Mouse (Mus musculus): Measurements from ENCODE around the gene Rnps1. TPM values are rescaled to one million over a fixed set of nuclear protein-coding genes. Genes with fewer than 3 reads are reported as not detected.

The Rnps1 gene
- polyA plus RNA-seq (2017; shearing (Covaris generic)): 211 TPM

GRCm38 (mm10) chr17:24414230-24414976 lies at the start of gene Rnps1:
Gene Rnps1, plus strand, starts transcription at chr17:24414565.

DNA sequence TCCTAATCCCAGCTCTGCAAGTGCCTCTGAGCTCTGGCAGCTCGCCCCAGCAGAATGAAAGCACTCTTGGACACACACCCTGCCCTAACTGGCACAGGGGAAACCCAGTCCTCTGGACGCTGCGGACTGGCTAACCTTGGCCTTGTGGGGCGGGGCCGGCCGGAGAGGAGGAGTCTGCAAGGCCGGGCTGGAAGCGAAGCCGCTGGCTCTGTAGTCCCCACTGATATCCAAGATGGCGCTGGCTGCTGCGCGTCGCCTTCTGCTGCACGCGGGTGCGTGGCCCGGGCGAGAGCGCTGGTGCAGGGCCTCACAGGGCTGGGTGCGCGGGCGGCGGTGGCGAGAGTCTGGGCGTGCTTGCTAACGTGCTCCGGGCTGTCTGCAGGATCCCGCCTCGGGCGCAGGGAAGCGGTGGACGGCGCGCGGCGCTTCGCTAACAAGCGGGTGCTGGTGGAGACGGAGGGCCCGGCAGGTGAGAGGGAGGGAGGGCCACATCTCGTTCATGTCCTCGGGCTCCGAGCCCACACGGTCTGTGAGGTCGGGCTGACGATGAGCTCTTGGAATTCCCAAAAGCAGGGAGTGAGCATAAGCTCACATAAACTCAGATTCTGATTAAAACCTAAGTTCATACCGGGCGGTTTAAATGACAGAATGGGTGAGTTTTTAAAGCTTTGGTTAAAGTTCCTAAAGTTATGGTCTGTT lies 12.3 kb downstream of the Rnps1 start, which contains the start of gene Eci1:
Gene Eci1, plus strand, starts transcription at position 171 of the 699 bp plus-strand sequence.

DNA sequence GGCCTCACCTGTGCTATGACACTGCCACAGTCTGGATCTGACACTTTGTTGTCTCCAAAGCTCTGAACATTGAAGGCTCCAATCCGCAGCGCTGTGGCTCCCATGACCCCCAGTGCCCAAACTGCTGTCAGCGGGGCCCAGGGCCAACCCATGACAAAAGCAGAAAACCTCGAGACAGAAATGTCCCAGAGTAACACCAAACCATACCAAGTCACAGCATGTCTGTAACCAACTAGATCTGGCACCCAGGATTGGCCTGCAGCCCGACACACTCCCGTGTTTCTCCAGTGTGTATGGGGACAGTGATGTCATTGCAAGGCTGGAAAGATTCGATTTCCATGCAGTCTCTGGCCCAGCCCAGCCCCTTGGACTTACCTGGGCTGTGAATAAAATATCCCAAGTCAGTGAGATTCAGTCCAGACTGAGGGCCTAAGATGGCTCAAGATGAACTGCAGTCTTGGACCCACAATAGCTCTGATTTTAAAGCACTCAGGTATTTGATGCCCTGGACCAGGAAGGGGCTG lies 28.3 kb downstream of the Rnps1 start, which contains the start of gene Dnase1l2:
Gene Dnase1l2, minus strand, starts transcription at position 474 of the 524 bp plus-strand sequence.

GRCm38 (mm10) chr17:24469910-24470602 lies 55.7 kb downstream of the Rnps1 start, which contains the start of the genes E4f1 and Pgp:
Gene E4f1, minus strand, starts transcription at chr17:24470313.
Gene Pgp, plus strand, starts transcription at chr17:24470392.

GRCm38 (mm10) chr17:24473612-24474275 lies 59.4 kb downstream of the Rnps1 start, which contains the start of gene Bricd5:
Gene Bricd5, plus strand, starts transcription at chr17:24473884.

Other genes starting within 250 kb of the Rnps1 start
- gene Atp6v0c, start 244.9 kb upstream of the Rnps1 start, polyA plus RNA-seq (2017; shearing (Covaris generic)): 350 TPM
- 0.80 TPM for gene Tbc1d24, start 209.0 kb upstream of the Rnps1 start, polyA plus RNA-seq (2017; shearing (Covaris generic))
- 0.06 TPM for gene Ntn3, start 205.0 kb upstream of the Rnps1 start, polyA plus RNA-seq (2017; shearing (Covaris generic))
- gene Tedc2, start 193.7 kb upstream of the Rnps1 start, polyA plus RNA-seq (2017; shearing (Covaris generic)): 6.0 TPM
- 5.1 TPM for gene Ccnf, start 163.1 kb upstream of the Rnps1 start, polyA plus RNA-seq (2017; shearing (Covaris generic))
- gene Abca17, start 63.5 kb upstream of the Rnps1 start, polyA plus RNA-seq (2017; shearing (Covaris generic)): not detected
- gene Abca3, start 62.6 kb upstream of the Rnps1 start, polyA plus RNA-seq (2017; shearing (Covaris generic)): 42.8 TPM
- 95.3 TPM for gene Eci1, start 12.1 kb downstream of the Rnps1 start, polyA plus RNA-seq (2017; shearing (Covaris generic))
- gene Dnase1l2, start 28.5 kb downstream of the Rnps1 start, polyA plus RNA-seq (2017; shearing (Covaris generic)): 6.8 TPM
- 91.5 TPM for gene E4f1, start 55.7 kb downstream of the Rnps1 start, polyA plus RNA-seq (2017; shearing (Covaris generic))
- 5.3 TPM for gene Pgp, start 55.8 kb downstream of the Rnps1 start, polyA plus RNA-seq (2017; shearing (Covaris generic))
- 0.41 TPM for gene Bricd5, start 59.3 kb downstream of the Rnps1 start, polyA plus RNA-seq (2017; shearing (Covaris generic))
- gene Mlst8, start 64.5 kb downstream of the Rnps1 start, polyA plus RNA-seq (2017; shearing (Covaris generic)): 31.0 TPM
- 0.09 TPM for gene Caskin1, start 74.0 kb downstream of the Rnps1 start, polyA plus RNA-seq (2017; shearing (Covaris generic))
- gene Traf7, start 113.4 kb downstream of the Rnps1 start, polyA plus RNA-seq (2017; shearing (Covaris generic)): 103 TPM
- 13.7 TPM for gene Rab26, start 119.6 kb downstream of the Rnps1 start, polyA plus RNA-seq (2017; shearing (Covaris generic))
- gene Pkd1, start 135.3 kb downstream of the Rnps1 start, polyA plus RNA-seq (2017; shearing (Covaris generic)): 18.5 TPM
- 55.0 TPM for gene Tsc2, start 218.1 kb downstream of the Rnps1 start, polyA plus RNA-seq (2017; shearing (Covaris generic))
- gene Nthl1, start 218.1 kb downstream of the Rnps1 start, polyA plus RNA-seq (2017; shearing (Covaris generic)): 7.6 TPM
- not detected for gene Slc9a3r2, start 235.8 kb downstream of the Rnps1 start, polyA plus RNA-seq (2017; shearing (Covaris generic))
- not detected for gene Npw, start 243.9 kb downstream of the Rnps1 start, polyA plus RNA-seq (2017; shearing (Covaris generic))

All from inflammation-experienced regulatory T-cells, adult 16 weeks (primary cell).